Mouse (Mus musculus): ENCODE results near the gene Lmcd1. TPM values are rescaled to one million over a fixed set of nuclear protein-coding genes. Genes with fewer than 3 reads are reported as not detected.

Gene Lmcd1
- total and polyA plus RNA-seq, 3 experiments: not detected

GRCm38 (mm10) chr6:112331223-112331598, 57.7 kb downstream of the Lmcd1 start:
- no peaks in the 10 kb centered on the region for H3K27me3 ChIP-seq (ENCODE audit: control insufficient read depth in 1 of 2, insufficient read depth in 2 of 2, low read length in 2 of 2)
- H3K36me3 ChIP-seq (ENCODE audit: control insufficient read depth in 1 of 2, insufficient read depth in 2 of 2, low read length in 2 of 2): no peaks in the 10 kb centered on the region
- H3K9me3 ChIP-seq (replicated peaks; ENCODE audit: insufficient read depth, low read length): no peaks in the 10 kb centered on the region
- TF ChIP-seq HCFC1 (IDR thresholded peaks at IDR 0.05; ENCODE audit: low read depth, low read length) (no peak), TBP (IDR thresholded peaks at IDR 0.05; ENCODE audit: low read depth, low read length) (no peak), GABPA (IDR thresholded peaks at IDR 0.05; ENCODE audit: low read depth, low read length) (no peak), CHD1 (IDR thresholded peaks at IDR 0.05; ENCODE audit: low read depth, low read length) (no peak), MAFK (IDR thresholded peaks at IDR 0.05; ENCODE audit: borderline replicate concordance, low read depth, low read length) (no peak), NELFE (IDR thresholded peaks at IDR 0.05; ENCODE audit: low read depth, low read length) (no peak), JUND (IDR thresholded peaks at IDR 0.05; ENCODE audit: low read depth, low read length) (no peak), TAL1 (IDR thresholded peaks at IDR 0.05; ENCODE audit: low read length) (no peak), KAT2A (conservative IDR thresholded peaks at IDR 0.05; ENCODE audit: low read depth, low read length) (no peak), GATA1 (IDR thresholded peaks at IDR 0.05; ENCODE audit: low read depth, low read length) (no peak), USF2 (IDR thresholded peaks at IDR 0.05; ENCODE audit: borderline replicate concordance in 1 of 2, insufficient read depth in 1 of 2, low read depth in 1 of 2, low read length in 2 of 2) (no peak), MAX (IDR thresholded peaks at IDR 0.05; ENCODE audit: low read length) (no peak), SIN3A (IDR thresholded peaks at IDR 0.05; ENCODE audit: low read length) (no peak), POLR2A (IDR thresholded peaks at IDR 0.05; ENCODE audit: control insufficient read depth in 1 of 2, insufficient read depth in 1 of 2, low read depth in 1 of 2, low read length in 2 of 2, poor library complexity in 1 of 2) (no peak)
- no peaks in the 10 kb centered on the region for H3K79me2 ChIP-seq (ENCODE audit: control insufficient read depth, insufficient read depth, low read length, poor library complexity)
- DNase-seq (ENCODE audit: low read depth, low spot score): no peak
- no peak overlapping the region for H3K4me3 ChIP-seq (ENCODE audit: control insufficient read depth in 1 of 2, insufficient read depth in 1 of 2, low read depth in 2 of 2, low read length in 2 of 2)
- H3K9ac ChIP-seq (ENCODE audit: control insufficient read depth, low read depth, low read length, poor library complexity, severe bottlenecking): no peak overlapping the region
- no peaks in the 10 kb centered on the region for H3K4me1 ChIP-seq (ENCODE audit: control insufficient read depth in 1 of 2, insufficient read depth in 2 of 2, low read length in 2 of 2)
- no peak overlapping the region for H3K27ac ChIP-seq (ENCODE audit: control insufficient read depth, low read depth, low read length)

- no peaks in the 10 kb centered on the region for H3K79me2 ChIP-seq (ENCODE audit: control insufficient read depth, insufficient read depth, low read length, poor library complexity)
- H3K4me1 ChIP-seq (ENCODE audit: control insufficient read depth in 1 of 2, insufficient read depth in 2 of 2, low read length in 2 of 2): no peaks in the 10 kb centered on the region
- TF ChIP-seq POLR2AphosphoS2 (IDR thresholded peaks at IDR 0.05; ENCODE audit: low read length): no peak
- TF ChIP-seq MEF2A (IDR thresholded peaks at IDR 0.05; ENCODE audit: extremely low read depth, insufficient replicate concordance, low read depth, low read length, poor library complexity, severe bottlenecking): no peak
- H3K27me3 ChIP-seq (ENCODE audit: control insufficient read depth in 1 of 2, insufficient read depth in 2 of 2, low read length in 2 of 2): no peaks in the 10 kb centered on the region
- H3K9ac ChIP-seq (ENCODE audit: control insufficient read depth, low read depth, low read length, poor library complexity, severe bottlenecking): no peak overlapping the region
- H3K27ac ChIP-seq (ENCODE audit: control insufficient read depth, low read depth, low read length): no peak overlapping the region
- no peak overlapping the region for H3K4me3 ChIP-seq (ENCODE audit: control insufficient read depth in 1 of 2, insufficient read depth in 1 of 2, low read depth in 2 of 2, low read length in 2 of 2)
- H3K36me3 ChIP-seq (ENCODE audit: control insufficient read depth in 1 of 2, insufficient read depth in 2 of 2, low read length in 2 of 2): no peaks in the 10 kb centered on the region
- no peaks in the 10 kb centered on the region for H3K9me3 ChIP-seq (replicated peaks; ENCODE audit: insufficient read depth, low read length)
- DNase-seq (ENCODE audit: low read depth, low spot score): no peak
Observed at GRCm38 (mm10) chr6:112333930-112334329, 60.4 kb downstream of the Lmcd1 start.

- no peak overlapping the region for H3K27ac ChIP-seq (ENCODE audit: control insufficient read depth, low read depth, low read length)
- no peak overlapping the region for H3K4me3 ChIP-seq (ENCODE audit: control insufficient read depth in 1 of 2, insufficient read depth in 1 of 2, low read depth in 2 of 2, low read length in 2 of 2)
- no peaks in the 10 kb centered on the region for H3K4me1 ChIP-seq (ENCODE audit: control insufficient read depth in 1 of 2, insufficient read depth in 2 of 2, low read length in 2 of 2)
- H3K36me3 ChIP-seq (ENCODE audit: control insufficient read depth in 1 of 2, insufficient read depth in 2 of 2, low read length in 2 of 2): no peaks in the 10 kb centered on the region
- H3K27me3 ChIP-seq (ENCODE audit: control insufficient read depth in 1 of 2, insufficient read depth in 2 of 2, low read length in 2 of 2): no peaks in the 10 kb centered on the region
- no peak for TF ChIP-seq MYC (IDR thresholded peaks at IDR 0.05; ENCODE audit: low read depth, low read length)
- no peak for TF ChIP-seq MYB (IDR thresholded peaks at IDR 0.05; ENCODE audit: low read depth, low read length)
- TF ChIP-seq CHD2 (IDR thresholded peaks at IDR 0.05; ENCODE audit: low read length): no peak
- no peak for TF ChIP-seq ZMIZ1 (IDR thresholded peaks at IDR 0.05; ENCODE audit: low read depth, low read length)
- TF ChIP-seq SMC3 (IDR thresholded peaks at IDR 0.05; ENCODE audit: low read depth, low read length): no peak
- no peak for TF ChIP-seq TCF12 (IDR thresholded peaks at IDR 0.05; ENCODE audit: low read depth, low read length)
- no peak for TF ChIP-seq MAZ (IDR thresholded peaks at IDR 0.05; ENCODE audit: low read depth, low read length)
- no peak for TF ChIP-seq RAD21 (IDR thresholded peaks at IDR 0.05; ENCODE audit: low read depth, low read length)
- TF ChIP-seq SIN3A (IDR thresholded peaks at IDR 0.05; ENCODE audit: low read length): no peak
- no peak for TF ChIP-seq CTCF (IDR thresholded peaks at IDR 0.05 in 2 of 3, conservative IDR thresholded peaks at IDR 0.05 in 1 of 3; ENCODE audit: control insufficient read depth in 1 of 3, insufficient read depth in 1 of 3, low read depth in 2 of 3, low read length in 3 of 3, poor library complexity in 1 of 3, severe bottlenecking in 1 of 3)
- no peak for TF ChIP-seq ZKSCAN1 (IDR thresholded peaks at IDR 0.05; ENCODE audit: low read depth, low read length)
- TF ChIP-seq GATA1 (IDR thresholded peaks at IDR 0.05; ENCODE audit: low read depth, low read length): no peak
- no peak for DNase-seq (ENCODE audit: low read depth, low spot score)
- H3K9me3 ChIP-seq (replicated peaks; ENCODE audit: insufficient read depth, low read length): no peaks in the 10 kb centered on the region
- H3K79me2 ChIP-seq (ENCODE audit: control insufficient read depth, insufficient read depth, low read length, poor library complexity): no peaks in the 10 kb centered on the region
- no peak overlapping the region for H3K9ac ChIP-seq (ENCODE audit: control insufficient read depth, low read depth, low read length, poor library complexity, severe bottlenecking)
Observed at GRCm38 (mm10) chr6:112337667-112338066, 64.1 kb downstream of the Lmcd1 start.

Measured in MEL (cell line).